Mouse (Mus musculus): ENCODE measurements around the gene Urod. TPM values are rescaled to one million over a fixed set of nuclear protein-coding genes. Genes with fewer than 3 reads are reported as not detected.

The Urod gene
- polyA plus RNA-seq, 1 experiment, result 107 TPM

DNA sequence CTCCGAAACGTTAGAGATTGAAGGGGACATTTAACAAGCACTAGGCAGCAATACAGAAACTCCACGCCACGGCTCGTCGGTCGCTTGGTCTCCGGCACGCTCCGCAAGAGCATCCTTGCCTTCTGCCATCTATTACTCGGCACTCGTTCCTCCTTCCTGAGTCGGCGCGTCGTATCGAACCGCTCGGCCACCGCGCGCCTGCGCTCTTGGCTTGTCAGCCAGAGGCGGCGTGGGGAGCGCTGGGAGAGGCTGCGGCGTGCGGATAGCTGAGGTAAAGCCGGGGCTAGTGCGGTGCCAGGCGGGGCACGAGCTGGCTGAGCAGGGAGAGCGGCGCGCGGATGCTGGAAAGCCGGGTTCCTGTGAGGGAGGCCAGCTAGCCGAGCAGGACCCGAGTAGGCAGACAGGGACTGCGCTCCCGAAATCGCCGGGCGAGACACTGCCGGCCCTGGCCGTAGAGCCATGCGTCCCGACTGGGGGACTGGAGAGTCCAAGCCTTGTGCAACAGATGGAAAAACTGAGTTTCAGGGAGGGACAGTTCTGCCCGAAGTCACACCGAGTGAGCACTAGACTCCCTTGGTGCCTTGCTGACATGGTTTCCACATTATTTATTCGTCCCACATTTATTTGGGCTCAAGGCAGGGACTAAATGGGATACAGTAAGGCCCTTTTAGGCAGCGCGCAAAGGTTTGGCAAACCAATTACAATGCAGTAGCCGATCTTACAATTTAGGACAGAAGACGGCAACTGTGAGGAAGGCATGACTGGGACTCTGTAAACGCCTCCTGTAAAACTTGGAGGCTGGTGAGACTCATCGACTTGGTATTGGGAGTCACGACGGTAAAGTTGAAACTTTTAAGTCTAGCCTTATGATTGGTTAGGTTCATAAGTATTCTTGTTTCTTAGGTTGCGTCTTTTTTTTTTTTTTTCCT is 25.3 kb upstream of the Urod start, which contains the start of gene Eif2b3:
Gene Eif2b3, plus strand, starts transcription at position 197 of the 929 bp plus-strand sequence.
- Histone ChIP-seq H3K4me3 (replicated peaks; ENCODE audit: insufficient read depth, low read depth, low read length) (peak within 1 kb of the TSS; percentile 82), H3K4me1 (ENCODE audit: control insufficient read depth, insufficient read depth, low read length) (peaks cover 4% of the 10 kb centered on the region; the same call in 1 of the 2 replicates), H3K27me3 (ENCODE audit: control insufficient read depth, insufficient read depth, low read length) (no peaks in the 10 kb centered on the region), H3K27ac (ENCODE audit: insufficient read depth, low read length) (0 out of 2 replicates have a peak within 1 kb of the TSS, but pooled peaks have one; percentile 1)
- TF ChIP-seq POLR2A (IDR thresholded peaks at IDR 0.05; ENCODE audit: borderline replicate concordance, insufficient read depth, low read length) (peak; percentile 96), CTCF (IDR thresholded peaks at IDR 0.05; ENCODE audit: borderline replicate concordance, insufficient read depth, low read depth, low read length) (no peak)
- under 1% methylated on average over 61 of the region's 61 CpGs for WGBS
- peak; percentile 93 for DNase-seq

DNA sequence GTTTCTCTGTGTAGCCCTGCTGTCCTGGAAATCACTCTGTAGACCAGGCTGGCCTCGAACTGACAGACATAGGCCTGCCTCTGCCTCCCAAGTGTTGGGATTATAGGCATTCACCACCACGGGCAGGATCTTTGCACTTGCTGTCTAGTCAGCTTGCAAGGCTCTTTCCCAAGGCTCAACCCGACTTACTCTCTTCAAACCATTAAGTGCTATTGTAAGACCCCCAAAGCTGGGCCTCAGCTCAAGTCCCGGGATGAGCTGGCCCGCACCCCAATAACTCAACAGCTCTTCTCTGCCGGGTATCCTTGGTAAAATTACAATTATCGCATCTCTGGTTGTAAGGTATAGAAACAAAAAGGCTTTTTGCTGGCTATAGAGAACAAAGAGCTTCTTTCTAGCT is 24.1 kb upstream of the Urod start:
- H3K4me3 ChIP-seq (replicated peaks; ENCODE audit: insufficient read depth, low read depth, low read length), result no peak overlapping the region
- TF ChIP-seq CTCF (IDR thresholded peaks at IDR 0.05; ENCODE audit: borderline replicate concordance, insufficient read depth, low read depth, low read length), result no peak
- TF ChIP-seq POLR2A (IDR thresholded peaks at IDR 0.05; ENCODE audit: borderline replicate concordance, insufficient read depth, low read length), result no peak
- no peak overlapping the region for H3K27ac ChIP-seq (ENCODE audit: insufficient read depth, low read length)
- no peak for DNase-seq
- no peaks in the 10 kb centered on the region for H3K27me3 ChIP-seq (ENCODE audit: control insufficient read depth, insufficient read depth, low read length)
- H3K4me1 ChIP-seq (ENCODE audit: control insufficient read depth, insufficient read depth, low read length), result peaks cover 4% of the 10 kb centered on the region; the same call in 1 of the 2 replicates
- 85% methylated on average over 7 of the region's 7 CpGs for WGBS

DNA sequence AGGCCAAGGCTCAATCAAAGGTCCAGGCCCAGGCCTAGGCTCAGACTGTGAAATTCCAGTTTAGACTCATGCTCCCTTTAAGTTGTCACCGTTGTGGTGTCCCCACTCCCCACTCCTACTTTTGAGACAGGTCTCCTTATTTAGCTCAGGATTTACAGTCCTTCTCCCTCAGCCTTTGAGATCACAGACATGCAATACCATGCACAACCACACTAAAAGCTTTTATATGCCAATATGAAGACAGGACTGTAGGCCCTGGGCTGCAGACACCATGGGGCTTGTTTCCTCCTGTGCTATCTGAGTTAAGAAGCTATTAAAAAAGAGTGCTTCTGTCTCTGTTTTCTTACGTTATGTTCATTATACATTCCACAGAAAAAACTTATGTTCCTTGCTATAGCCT is 23.5 kb upstream of the Urod start:
- Histone ChIP-seq H3K27ac (ENCODE audit: insufficient read depth, low read length) (no peak overlapping the region), H3K4me3 (replicated peaks; ENCODE audit: insufficient read depth, low read depth, low read length) (no peak overlapping the region), H3K4me1 (ENCODE audit: control insufficient read depth, insufficient read depth, low read length) (peaks cover 4% of the 10 kb centered on the region; the same call in 1 of the 2 replicates), H3K27me3 (ENCODE audit: control insufficient read depth, insufficient read depth, low read length) (no peaks in the 10 kb centered on the region)
- DNase-seq, result no peak
- TF ChIP-seq CTCF (IDR thresholded peaks at IDR 0.05; ENCODE audit: borderline replicate concordance, insufficient read depth, low read depth, low read length) (no peak), POLR2A (IDR thresholded peaks at IDR 0.05; ENCODE audit: borderline replicate concordance, insufficient read depth, low read length) (no peak)
- WGBS, result 88% methylated on average over 2 of the region's 2 CpGs

DNA sequence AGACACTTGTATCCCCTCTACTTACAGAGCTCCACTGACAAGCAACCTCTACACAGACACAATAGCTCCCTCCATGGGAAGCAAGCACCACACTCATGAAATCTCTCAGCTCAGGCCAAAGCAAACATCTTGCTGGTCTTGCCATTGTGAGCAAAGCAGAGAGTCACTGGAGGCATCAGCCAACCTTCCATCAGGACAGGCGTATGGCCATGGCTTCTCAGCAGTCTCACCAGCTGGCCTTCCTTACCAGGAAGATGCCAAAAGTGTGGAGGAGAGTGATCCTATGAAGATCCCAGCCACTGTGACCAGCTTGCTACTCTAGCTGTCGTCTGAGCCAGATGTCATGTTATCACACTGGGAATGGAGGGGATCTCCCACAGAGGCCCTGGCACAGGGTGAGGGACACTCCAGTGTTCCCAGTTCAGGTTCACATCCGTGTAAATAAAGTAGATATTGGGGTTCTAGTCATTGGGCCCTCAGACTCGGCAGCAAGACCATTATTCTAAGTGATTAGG is 20.7 kb upstream of the Urod start:
- Histone ChIP-seq H3K27ac (ENCODE audit: insufficient read depth, low read length) (no peak overlapping the region), H3K4me1 (ENCODE audit: control insufficient read depth, insufficient read depth, low read length) (no peaks in the 10 kb centered on the region), H3K27me3 (ENCODE audit: control insufficient read depth, insufficient read depth, low read length) (no peaks in the 10 kb centered on the region), H3K4me3 (replicated peaks; ENCODE audit: insufficient read depth, low read depth, low read length) (no peak overlapping the region)
- no peak for DNase-seq
- TF ChIP-seq POLR2A (IDR thresholded peaks at IDR 0.05; ENCODE audit: borderline replicate concordance, insufficient read depth, low read length) (no peak), CTCF (IDR thresholded peaks at IDR 0.05; ENCODE audit: borderline replicate concordance, insufficient read depth, low read depth, low read length) (no peak)
- WGBS, result 23% methylated on average over 4 of the region's 4 CpGs

DNA sequence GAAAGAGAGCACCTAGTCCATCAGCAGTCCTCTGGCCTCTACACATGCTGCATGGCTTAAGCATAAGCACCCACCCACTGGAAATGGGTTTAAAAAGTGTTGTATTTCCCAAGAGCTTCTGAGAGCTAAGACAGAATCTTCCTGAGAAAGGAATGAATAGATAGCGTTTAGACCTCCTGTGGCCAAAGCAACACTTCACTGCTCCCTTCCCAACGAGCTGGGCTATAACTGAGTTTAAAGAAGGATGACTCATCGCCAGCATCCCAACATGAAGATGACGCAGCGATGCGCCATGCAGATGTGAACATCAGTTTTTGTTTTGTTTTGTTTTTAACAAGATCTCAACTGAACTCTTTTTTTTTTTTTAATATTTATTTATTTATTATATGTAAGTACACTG is 19.4 kb upstream of the Urod start:
- H3K27me3 ChIP-seq (ENCODE audit: control insufficient read depth, insufficient read depth, low read length), result no peaks in the 10 kb centered on the region
- no peak for DNase-seq
- H3K4me1 ChIP-seq (ENCODE audit: control insufficient read depth, insufficient read depth, low read length), result no peaks in the 10 kb centered on the region
- no peak overlapping the region for H3K27ac ChIP-seq (ENCODE audit: insufficient read depth, low read length)
- WGBS, result 78% methylated on average over 6 of the region's 6 CpGs
- H3K4me3 ChIP-seq (replicated peaks; ENCODE audit: insufficient read depth, low read depth, low read length), result no peak overlapping the region
- TF ChIP-seq POLR2A (IDR thresholded peaks at IDR 0.05; ENCODE audit: borderline replicate concordance, insufficient read depth, low read length), result no peak
- TF ChIP-seq CTCF (IDR thresholded peaks at IDR 0.05; ENCODE audit: borderline replicate concordance, insufficient read depth, low read depth, low read length), result no peak

DNA sequence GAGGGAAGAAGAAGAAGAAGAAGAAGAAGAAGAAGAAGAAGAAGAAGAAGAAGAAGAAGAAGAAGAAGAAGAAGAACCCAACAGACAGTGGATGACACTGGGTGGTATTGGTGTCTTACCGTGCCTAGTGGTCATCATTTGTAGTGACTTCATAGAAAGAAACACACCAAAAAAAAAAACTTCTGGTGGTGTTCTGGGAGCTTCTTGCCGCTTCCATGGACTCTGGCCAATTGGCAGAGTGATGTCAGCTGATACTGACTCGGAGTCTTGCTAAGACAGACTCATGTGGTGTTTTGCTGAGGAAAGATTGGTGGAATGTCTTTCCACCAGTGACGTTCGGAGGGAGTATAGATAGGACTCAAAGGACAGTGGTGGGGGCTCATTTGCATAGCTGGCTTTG is 16.0 kb upstream of the Urod start:
- TF ChIP-seq POLR2A (IDR thresholded peaks at IDR 0.05; ENCODE audit: borderline replicate concordance, insufficient read depth, low read length) (no peak), CTCF (IDR thresholded peaks at IDR 0.05; ENCODE audit: borderline replicate concordance, insufficient read depth, low read depth, low read length) (no peak)
- H3K4me1 ChIP-seq (ENCODE audit: control insufficient read depth, insufficient read depth, low read length), result no peaks in the 10 kb centered on the region
- WGBS, result 49% methylated on average over 5 of the region's 5 CpGs

DNA sequence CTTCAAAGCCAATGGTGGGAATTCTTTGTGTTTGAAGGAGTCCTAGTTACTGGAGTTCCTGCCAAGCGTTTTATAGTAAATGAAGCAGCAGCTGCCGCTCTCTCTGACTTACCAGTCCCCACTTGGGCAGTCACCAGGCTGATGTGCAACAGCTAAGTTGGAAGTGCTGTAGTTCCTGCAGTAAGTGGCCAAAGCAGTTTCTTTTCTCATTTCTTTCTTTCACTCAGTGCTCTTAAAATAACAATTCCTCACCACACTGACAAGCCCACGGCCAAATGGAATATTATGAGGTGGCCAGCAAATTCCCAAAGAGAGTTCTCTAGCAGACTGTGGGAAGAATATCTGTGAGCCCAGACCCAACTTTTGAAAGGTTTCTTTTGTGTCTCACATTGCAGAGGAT is 12.8 kb upstream of the Urod start:
- no peaks in the 10 kb centered on the region for H3K27me3 ChIP-seq (ENCODE audit: control insufficient read depth, insufficient read depth, low read length)
- TF ChIP-seq CTCF (IDR thresholded peaks at IDR 0.05; ENCODE audit: borderline replicate concordance, insufficient read depth, low read depth, low read length) (no peak), POLR2A (IDR thresholded peaks at IDR 0.05; ENCODE audit: borderline replicate concordance, insufficient read depth, low read length) (no peak)
- H3K27ac ChIP-seq (ENCODE audit: insufficient read depth, low read length), result no peak overlapping the region
- no peak for DNase-seq
- WGBS, result 25% methylated on average over 3 of the region's 3 CpGs
- H3K4me3 ChIP-seq (replicated peaks; ENCODE audit: insufficient read depth, low read depth, low read length), result no peak overlapping the region
- no peaks in the 10 kb centered on the region for H3K4me1 ChIP-seq (ENCODE audit: control insufficient read depth, insufficient read depth, low read length)

More for the DNA sequence above, 16.0 kb upstream of the Urod start:
- no peak for DNase-seq
- Histone ChIP-seq H3K27me3 (ENCODE audit: control insufficient read depth, insufficient read depth, low read length) (no peaks in the 10 kb centered on the region), H3K4me3 (replicated peaks; ENCODE audit: insufficient read depth, low read depth, low read length) (no peak overlapping the region), H3K27ac (ENCODE audit: insufficient read depth, low read length) (no peak overlapping the region)
